Mouse (Mus musculus) hindbrain, embryonic 11.5 days (tissue): ENCODE data around the gene Disp3. TPM values are rescaled to one million over a fixed set of nuclear protein-coding genes. Genes with fewer than 3 reads are reported as not detected.

ENCODE experiments used
- ATAC-seq: fragments of 200-750 bp; cut with Nextera tagmentation; 2 replicates; pipeline ENCODE4 v1.8.0; 2017; ENCODE audit warnings: mild to moderate bottlenecking, moderate TSS enrichment, moderate library complexity; ENCODE audit not compliant: low FRiP score
- DNase-seq: peaks from one replicate; pipeline ENCODE4 v3.0.0-alpha.2; 2015; ENCODE audit warnings: low spot score
- H3K27ac ChIP-seq: fragments of 300-500 bp; sonication (generic); 2 replicates; pipeline ENCODE4 v1.5.1; 2014; ENCODE audit warnings: mild to moderate bottlenecking, low read depth, low read length
- H3K27me3 ChIP-seq: fragments of 300-500 bp; sonication (generic); 2 replicates; pipeline ENCODE4 v1.6.1; 2014; ENCODE audit warnings: mild to moderate bottlenecking, low read length, moderate library complexity, mixed read lengths; ENCODE audit not compliant: control insufficient read depth, insufficient read depth
- H3K36me3 ChIP-seq: fragments of 300-500 bp; sonication (generic); 2 replicates; pipeline ENCODE4 v1.6.1; 2014; ENCODE audit warnings: mild to moderate bottlenecking, low read length, moderate library complexity, mixed read lengths; ENCODE audit not compliant: control insufficient read depth, insufficient read depth
- H3K4me1 ChIP-seq: fragments of 300-500 bp; sonication (generic); replicated peaks from 2 replicates; pipeline ENCODE4 v1.6.1; 2014; ENCODE audit warnings: low read length, mixed read lengths; ENCODE audit not compliant: control insufficient read depth, insufficient read depth
- H3K4me2 ChIP-seq: fragments of 300-500 bp; sonication (generic); replicated peaks from 2 replicates; pipeline ENCODE4 v1.6.1; 2014; ENCODE audit warnings: mild to moderate bottlenecking, low read depth, low read length
- H3K4me3 ChIP-seq: fragments of 300-500 bp; sonication (generic); 2 replicates; pipeline ENCODE4 v1.5.1; 2014; ENCODE audit warnings: low read depth, low read length
- H3K9ac ChIP-seq: fragments of 300-500 bp; sonication (generic); 2 replicates; pipeline ENCODE4 v1.6.1; 2014; ENCODE audit warnings: low read depth, low read length
- H3K9me3 ChIP-seq: fragments of 300-500 bp; sonication (generic); 2 replicates; pipeline ENCODE4 v1.6.1; 2016; ENCODE audit warnings: low read length; ENCODE audit not compliant: control insufficient read depth
- WGBS: fragments of 180-500 bp; shearing (Covaris S2); extraction: QIAGEN DNeasy Blood & Tissue Kit; methylation state at CpG from one replicate; pipeline ENCODE4 v1.1.7; 2014; 5-methylcytosine and 5-hydroxymethylcytosine counted together
- polyA plus RNA-seq: library from polyadenylated mRNA; unstranded; fragments of >200 nt; fragmentation: Nextera tagmentation; extraction: Ambion mirVana; gene quantifications from 2 replicates; pipeline ENCODE4 v1.2.1, GENCODE M21; 2014

Gene Disp3
- polyA plus RNA-seq, 1 experiment from 2014 or later, result 6.4 TPM

DNA sequence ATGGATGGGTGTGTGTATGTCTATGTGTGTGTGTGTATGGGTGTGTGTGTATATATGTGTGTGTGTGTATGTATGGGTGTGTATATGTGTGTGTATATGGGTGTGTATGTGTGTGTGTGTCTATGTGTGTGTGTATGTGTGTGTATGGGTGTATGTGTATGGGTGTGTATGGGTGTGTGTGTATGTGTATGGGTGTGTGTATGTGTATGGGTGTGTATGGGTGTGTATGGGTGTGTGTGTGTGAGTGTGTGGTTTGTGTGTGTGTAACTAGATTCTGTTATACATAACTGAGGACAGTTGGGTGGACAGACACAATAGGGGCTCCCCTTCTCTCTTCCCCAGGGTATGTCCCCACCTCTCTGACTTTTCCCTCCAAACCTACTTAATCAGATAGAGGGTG, 93.4 kb downstream of the Disp3 start:
- Histone ChIP-seq H3K4me2 (no peak overlapping the region), H3K27ac (no peak overlapping the region), H3K9ac (no peak overlapping the region), H3K27me3 (no peaks in the 10 kb centered on the region), H3K4me1 (no peaks in the 10 kb centered on the region), H3K9me3 (no peaks in the 10 kb centered on the region), H3K4me3 (no peak overlapping the region), H3K36me3 (no peaks in the 10 kb centered on the region)
- ATAC-seq (no peak), DNase-seq (no peak)

- no peak for ATAC-seq
Observed at GRCm38 (mm10) chr4:148192707-148193245, 95.0 kb downstream of the Disp3 start.

More at GRCm38 (mm10) chr4:148192707-148193245, 95.0 kb downstream of the Disp3 start:
- Histone ChIP-seq H3K4me3 (no peak overlapping the region), H3K4me1 (no peaks in the 10 kb centered on the region), H3K9ac (no peak overlapping the region), H3K27ac (no peak overlapping the region), H3K36me3 (no peaks in the 10 kb centered on the region), H3K27me3 (no peaks in the 10 kb centered on the region), H3K4me2 (no peak overlapping the region), H3K9me3 (no peaks in the 10 kb centered on the region)
- 35% methylated on average over 11 of the region's 11 CpGs for WGBS
- no peak for DNase-seq

Other genes with a start within 250 kb of the Disp3 start
- gene Clcn6, start 249.1 kb downstream of the Disp3 start, polyA plus RNA-seq, result 21.7 and 26.2 TPM in 2 replicates
- 18.0 and 19.6 TPM in 2 replicates for gene Mthfr, start 248.9 kb downstream of the Disp3 start, polyA plus RNA-seq
- gene Agtrap, start 199.9 kb downstream of the Disp3 start, polyA plus RNA-seq, result 8.8 and 10.9 TPM in 2 replicates
- 82.5 and 88.2 TPM in 2 replicates for gene Mad2l2, start 157.6 kb downstream of the Disp3 start, polyA plus RNA-seq
- 12.8 and 13.8 TPM in 2 replicates for gene Draxin, start 157.3 kb downstream of the Disp3 start, polyA plus RNA-seq
- 14.6 and 15.5 TPM in 2 replicates for gene Fbxo6, start 135.8 kb downstream of the Disp3 start, polyA plus RNA-seq
- gene Fbxo44, start 127.5 kb downstream of the Disp3 start, polyA plus RNA-seq, result 82.2 and 82.5 TPM in 2 replicates
- 3.0 and 3.2 TPM in 2 replicates for gene Fbxo2, start 127.3 kb downstream of the Disp3 start, polyA plus RNA-seq
- 14.4 and 14.6 TPM in 2 replicates for gene Ubiad1, start 156.8 kb upstream of the Disp3 start, polyA plus RNA-seq
- gene Mtor, start 160.6 kb upstream of the Disp3 start, polyA plus RNA-seq, result 28.0 and 33.0 TPM in 2 replicates
- gene Angptl7, start 212.5 kb upstream of the Disp3 start, polyA plus RNA-seq, result 0.28 and 0.33 TPM in 2 replicates